8 mouse cellular contexts compared by ENCODE assay signal in the genomic region with DNA sequence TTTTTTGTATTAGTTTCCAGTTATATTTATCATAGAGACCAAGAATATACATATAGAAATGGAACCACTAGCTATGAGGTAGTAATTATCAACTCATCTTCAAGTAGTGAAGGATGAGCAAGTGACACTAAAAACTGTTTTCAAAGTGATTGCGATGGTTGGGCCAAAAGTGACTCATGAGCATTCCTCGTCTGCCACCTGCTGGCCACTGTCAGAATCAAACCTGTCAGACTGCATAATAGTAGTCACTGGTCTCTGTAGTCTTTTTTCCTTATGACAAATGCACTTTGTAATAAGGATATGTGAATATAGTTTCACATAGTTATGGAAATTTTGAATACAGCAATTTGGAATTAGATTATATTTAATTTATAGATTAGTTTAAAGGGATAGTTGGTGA. TPM values are rescaled to one million over a fixed set of nuclear protein-coding genes. Genes with fewer than 3 reads are reported as not detected.
DNase-seq lines count a peak whose midpoint lies in the region; ATAC-seq and TF ChIP-seq lines count a peak whose summit lies in the region.

No protein-coding gene starts in this region.

- peaks cover 10% of the 10 kb centered on the region for H3K27me3 ChIP-seq in intestine, postnatal 0 days (replicated peaks; ENCODE audit: control insufficient read depth, insufficient read depth, low read length)
- peaks cover 3% of the 10 kb centered on the region; the same call in 1 of the 2 replicates for H3K27me3 ChIP-seq in limb, embryonic 11.5 days (ENCODE audit: control insufficient read depth, insufficient read depth, low read length)

- H3K9ac ChIP-seq in intestine, postnatal 0 days (ENCODE audit: low read depth, low read length): no peak overlapping the region
- no peak overlapping the region for H3K9ac ChIP-seq in limb, embryonic 11.5 days (ENCODE audit: low read length)

- peak; percentile 93 for ATAC-seq in frontal cortex, adult (ENCODE audit: low TSS enrichment)
- no peak for ATAC-seq in intestine, postnatal 0 days
- ATAC-seq in limb, embryonic 11.5 days (ENCODE audit: insufficient number of reproducible peaks, low FRiP score, low TSS enrichment, low read depth): no peak

- H3K4me1 ChIP-seq in intestine, postnatal 0 days (replicated peaks; ENCODE audit: control insufficient read depth, insufficient read depth, low read length): no peaks in the 10 kb centered on the region
- H3K4me1 ChIP-seq in limb, embryonic 11.5 days (ENCODE audit: control insufficient read depth, insufficient read depth, low read length): no peaks in the 10 kb centered on the region

- no peak overlapping the region for H3K4me2 ChIP-seq in intestine, postnatal 0 days (replicated peaks; ENCODE audit: low read depth)
- H3K4me2 ChIP-seq in limb, embryonic 11.5 days (ENCODE audit: low read depth, severe bottlenecking): no peak overlapping the region

- no peak overlapping the region for H3K27ac ChIP-seq in intestine, postnatal 0 days (ENCODE audit: low read depth, low read length)
- H3K27ac ChIP-seq in limb, embryonic 11.5 days (replicated peaks; ENCODE audit: low read depth, low read length): no peak overlapping the region

- 1% methylated on average over 2 of the region's 2 CpGs for WGBS in intestine, postnatal 0 days
- WGBS in limb, embryonic 11.5 days: 5% methylated on average over 2 of the region's 2 CpGs

- H3K4me3 ChIP-seq in intestine, postnatal 0 days (ENCODE audit: low read depth, low read length): no peak overlapping the region
- H3K4me3 ChIP-seq in limb, embryonic 11.5 days (ENCODE audit: low read depth, low read length): no peak overlapping the region

- no peaks in the 10 kb centered on the region for H3K9me3 ChIP-seq in intestine, postnatal 0 days (ENCODE audit: control insufficient read depth)
- no peaks in the 10 kb centered on the region for H3K9me3 ChIP-seq in limb, embryonic 11.5 days (ENCODE audit: control insufficient read depth, low read length)

- H3K36me3 ChIP-seq in intestine, postnatal 0 days (ENCODE audit: control insufficient read depth, insufficient read depth): no peaks in the 10 kb centered on the region
- no peaks in the 10 kb centered on the region for H3K36me3 ChIP-seq in limb, embryonic 11.5 days (ENCODE audit: control insufficient read depth, insufficient read depth, low read length)

- peak; percentile 89 for TF ChIP-seq CTCF in intestine, postnatal 0 days (IDR thresholded peaks at IDR 0.05; ENCODE audit: low read depth)

- DNase-seq in A20 (ENCODE audit: low read depth, low spot score): peak; percentile 61
- peak; percentile 72 for DNase-seq in ES-CJ7 (ENCODE audit: low read depth, low spot score)
- peak; percentile 50 for DNase-seq in cerebellum, adult 8-10 months
- DNase-seq in limb, embryonic 11.5 days (ENCODE audit: low spot score): peak; percentile 82
- DNase-seq in naive thymus-derived CD4-positive, alpha-beta T cell, adult 2 months (ENCODE audit: low read depth): peak; percentile 72
- peak; percentile 68 for DNase-seq in urinary bladder, postnatal 14 days (ENCODE audit: low spot score)

RNA-seq across cellular contexts. Expression of a gene that starts 5.3 kb away (rescaled TPM):
- polyA plus RNA-seq in intestine, postnatal 0 days (2015; fragmentation: Nextera tagmentation; extraction: Ambion mirVana): 0.18 and 0.30 TPM in 2 replicates
- polyA plus RNA-seq in limb, embryonic 11.5 days (2014; fragmentation: Nextera tagmentation; extraction: Ambion mirVana): not detected in 2 replicates

RNA-seq across cellular contexts. Expression of a gene that starts 17.9 kb away (rescaled TPM):
- 0.83 and 1.2 TPM in 2 replicates for polyA plus RNA-seq in intestine, postnatal 0 days (2015; fragmentation: Nextera tagmentation; extraction: Ambion mirVana)
- polyA plus RNA-seq in limb, embryonic 11.5 days (2014; fragmentation: Nextera tagmentation; extraction: Ambion mirVana): 0.32 and 0.41 TPM in 2 replicates

RNA-seq across cellular contexts. Expression of a gene that starts 21.9 kb away (rescaled TPM):
- polyA plus RNA-seq in intestine, postnatal 0 days (2015; fragmentation: Nextera tagmentation; extraction: Ambion mirVana): 33.9 TPM in 2 replicates
- 67.5 and 70.0 TPM in 2 replicates for polyA plus RNA-seq in limb, embryonic 11.5 days (2014; fragmentation: Nextera tagmentation; extraction: Ambion mirVana)
